Mouse (Mus musculus): ENCODE measurements around the gene Prss28. TPM values are rescaled to one million over a fixed set of nuclear protein-coding genes. Genes with fewer than 3 reads are reported as not detected.

The Prss28 gene
- total RNA-seq, 2 experiments from 2014 or later: not detected

DNA sequence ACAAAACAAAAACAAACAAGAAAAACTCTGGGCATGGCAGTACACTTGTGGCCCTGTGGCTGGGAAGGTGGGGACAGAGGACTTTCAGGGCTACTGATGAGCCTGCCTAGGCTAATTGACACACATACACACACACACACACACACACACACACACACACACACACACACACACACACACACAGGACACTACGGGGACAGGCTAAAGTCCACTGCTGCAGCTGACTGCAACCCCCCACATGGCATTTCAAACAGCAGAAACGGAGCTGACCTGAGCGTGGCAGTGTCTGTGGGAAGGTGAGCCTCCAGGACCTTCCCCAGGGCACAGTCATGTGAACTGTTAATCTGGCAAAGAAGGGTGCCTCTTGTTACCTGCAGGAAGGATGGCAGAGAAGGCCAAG, 33.0 kb downstream of the Prss28 start:
- DNase-seq: no peak

DNA sequence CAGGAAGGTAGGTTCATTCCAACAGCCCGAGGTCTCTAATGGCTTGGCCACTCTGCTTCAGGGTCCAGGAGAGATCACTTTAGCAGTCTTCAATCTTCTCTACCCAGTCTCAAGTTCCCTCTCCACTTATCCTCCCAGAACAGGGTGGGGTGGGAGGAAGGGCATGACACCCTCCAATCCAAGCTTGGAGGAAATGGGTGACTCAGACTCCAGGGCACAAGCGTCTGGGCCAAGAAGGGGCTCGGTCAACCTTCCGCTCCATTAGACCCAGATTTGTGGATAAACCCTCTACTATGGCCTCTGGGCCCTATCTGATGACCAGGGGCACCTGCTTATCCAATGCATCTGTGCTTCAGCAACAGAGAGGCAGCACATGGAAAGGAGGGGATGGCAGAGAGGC, 37.0 kb downstream of the Prss28 start, which contains the start of gene Tpsab1:
Gene Tpsab1 (minus strand): TSS at position 101 of the 400 bp plus-strand sequence.
- no peak for DNase-seq

DNA sequence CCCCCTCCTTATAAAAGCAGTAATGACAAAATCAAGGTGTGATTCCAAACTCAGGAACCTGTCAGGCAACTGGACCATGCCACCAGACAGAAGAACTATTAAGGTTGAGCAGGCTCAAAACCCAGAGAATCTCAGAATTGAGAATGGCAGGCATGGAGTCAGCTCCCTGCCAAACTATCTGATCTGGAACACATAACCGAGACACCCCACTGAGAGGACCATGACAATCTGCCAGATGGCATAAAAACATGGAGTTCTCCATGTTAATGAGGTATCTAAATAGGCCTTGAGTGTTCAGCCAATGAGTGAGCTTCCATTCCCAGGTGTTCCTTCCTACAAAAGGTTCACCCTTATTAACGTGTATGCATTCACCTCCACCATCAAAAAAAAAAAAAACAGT, 52.8 kb downstream of the Prss28 start:
- no peak for DNase-seq

Other genes with a start within 250 kb of the Prss28 start
- 1 to 10 TPM; 7.7 to 8.2 TPM for gene Tmem204, start 225.1 kb upstream of the Prss28 start, total RNA-seq (2021)
- gene Telo2, start 192.7 kb upstream of the Prss28 start, total RNA-seq (2021): 10 to 100 TPM; 36.6 to 37.8 TPM
- gene Ptx4, start 187.9 kb upstream of the Prss28 start, total RNA-seq (2021): 1 to 10 TPM; 2.3 to 2.5 TPM
- gene Clcn7, start 175.3 kb upstream of the Prss28 start, total RNA-seq (2021): 10 to 100 TPM; 52.3 to 53.0 TPM
- gene Ccdc154, start 146.2 kb upstream of the Prss28 start, total RNA-seq (2021): under 1 TPM; 0.15 TPM
- gene Gm38655, start 133.2 kb upstream of the Prss28 start, total RNA-seq (2021): not detected
- 10 to 100 TPM; 20.3 to 22.6 TPM for gene BC003965, start 124.1 kb upstream of the Prss28 start, total RNA-seq (2021)
- gene Unkl, start 120.2 kb upstream of the Prss28 start, total RNA-seq (2021): 10 to 100 TPM; 39.4 to 44.6 TPM
- gene Gnptg, start 68.5 kb upstream of the Prss28 start, total RNA-seq (2021): 10 to 100 TPM; 67.3 to 72.2 TPM
- 10 to 100 TPM; 23.5 to 25.5 TPM for gene Tsr3, start 68.5 kb upstream of the Prss28 start, total RNA-seq (2021)
- gene Baiap3, start 52.3 kb upstream of the Prss28 start, total RNA-seq (2021): 1 to 10 TPM; 6.2 to 7.7 TPM
- 100 to 1,000 TPM; 234 to 241 TPM for gene Ube2i, start 34.0 kb upstream of the Prss28 start, total RNA-seq (2021)
- gene Prss34, start 10.3 kb upstream of the Prss28 start, total RNA-seq (2021): not detected
- gene Prss29, start 10.0 kb downstream of the Prss28 start, total RNA-seq (2021): not detected
- under 1 TPM in 1 of 2 experiments, not detected in 1; 0.56 TPM for gene Tpsab1, start 36.9 kb downstream of the Prss28 start, total RNA-seq (2021)
- under 1 TPM in 1 of 2 experiments, not detected in 1; 0.96 TPM for gene Tpsb2, start 57.7 kb downstream of the Prss28 start, total RNA-seq (2021)
- gene Tpsg1, start 60.6 kb downstream of the Prss28 start, total RNA-seq (2021): not detected
- 100 to 1,000 TPM; 107 to 127 TPM for gene Cacna1h, start 125.1 kb downstream of the Prss28 start, total RNA-seq (2021)
- gene Tekt4, start 146.0 kb downstream of the Prss28 start, total RNA-seq (2021): 1 to 10 TPM; 1.2 to 2.8 TPM
- gene Sstr5, start 188.6 kb downstream of the Prss28 start, total RNA-seq (2021): under 1 TPM in 1 of 2 experiments, not detected in 1; 0.23 TPM